Mouse (Mus musculus) right cerebral cortex, adult 18-20 months (tissue): Measurements from ENCODE around the gene Six2.
A peak's percentile ranks its signal among the peaks of the same experiment; 100 is the strongest.
"Not testable (repeated sequence)": the region's sequence is repeated elsewhere in the genome, so short reads cannot be mapped to it uniquely, and the experiment has no call there.

Source experiments
- DNase-seq: peaks from one replicate; pipeline ENCODE4 v3.0.0; 2022; ENCODE audit warnings: mixed read lengths

Six2 gene

DNA sequence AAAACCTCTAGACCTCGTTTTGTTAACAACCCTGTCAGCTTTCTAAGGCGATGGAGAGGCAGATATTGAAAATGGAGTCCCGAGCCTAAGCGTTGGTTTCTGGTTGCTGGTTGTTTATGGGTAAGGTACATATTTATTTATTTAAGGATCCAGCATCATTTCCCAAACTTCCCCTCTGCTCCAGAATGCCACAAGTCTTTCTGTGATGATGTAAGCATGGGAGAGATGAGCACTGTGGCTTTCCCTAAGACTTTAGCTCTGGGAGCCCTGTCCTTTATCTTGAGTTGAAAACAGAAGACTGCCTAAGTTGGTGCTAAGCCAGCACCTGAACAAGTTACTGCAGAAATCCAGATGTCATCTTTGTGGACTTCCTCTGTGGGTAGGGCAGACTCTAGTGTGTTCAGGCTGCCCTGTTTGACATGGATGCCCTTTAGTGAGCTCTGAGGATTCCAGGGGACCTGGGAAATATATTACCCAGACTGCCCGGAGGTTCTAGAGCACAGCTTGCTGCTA, 1.8 kb upstream of the Six2 start:
- DNase-seq = no peak

DNA sequence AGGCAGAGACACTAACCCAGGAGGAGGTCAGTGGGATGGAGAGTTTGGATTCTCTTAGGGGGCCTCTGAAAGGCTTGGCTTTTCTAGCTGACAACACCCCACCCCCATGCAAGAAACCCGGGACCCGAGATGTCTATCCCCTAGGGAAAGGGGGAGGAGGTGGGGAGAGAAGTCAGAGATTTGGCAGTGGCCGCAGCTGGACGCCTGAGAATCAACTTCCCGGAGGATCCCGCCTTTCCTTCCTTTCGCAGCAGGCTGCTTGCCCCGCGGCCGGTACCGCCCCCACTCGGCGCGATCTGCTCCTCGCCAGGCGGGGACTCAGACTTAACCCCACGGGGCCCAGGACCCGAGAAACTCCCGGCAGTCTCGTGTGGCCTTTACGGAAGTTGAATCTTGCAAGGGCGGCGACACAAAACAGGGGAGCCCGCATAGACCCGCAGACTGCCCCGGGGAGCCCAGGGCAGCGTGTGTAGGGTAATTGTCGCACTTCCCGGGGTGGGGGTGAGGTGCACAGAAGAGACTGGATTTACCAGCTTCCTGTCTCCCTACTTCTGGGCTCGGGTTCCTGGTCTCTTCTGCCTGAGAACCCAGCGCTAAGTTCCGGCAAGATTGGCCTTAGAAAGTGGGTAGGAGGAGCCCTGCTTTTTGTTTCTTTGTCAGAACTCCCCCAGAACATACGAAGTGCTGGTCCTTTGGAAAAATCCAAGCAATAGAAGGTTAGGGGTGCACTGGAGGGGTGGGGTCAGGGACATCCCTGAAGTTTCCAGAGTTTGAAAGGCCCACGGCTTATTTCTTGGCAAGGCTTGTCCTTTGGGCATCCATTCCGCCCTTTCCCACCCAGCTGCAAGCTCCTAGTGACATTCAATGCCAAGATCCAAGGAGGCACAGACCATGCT, 1.1 kb upstream of the Six2 start:
- DNase-seq = no peak

DNA sequence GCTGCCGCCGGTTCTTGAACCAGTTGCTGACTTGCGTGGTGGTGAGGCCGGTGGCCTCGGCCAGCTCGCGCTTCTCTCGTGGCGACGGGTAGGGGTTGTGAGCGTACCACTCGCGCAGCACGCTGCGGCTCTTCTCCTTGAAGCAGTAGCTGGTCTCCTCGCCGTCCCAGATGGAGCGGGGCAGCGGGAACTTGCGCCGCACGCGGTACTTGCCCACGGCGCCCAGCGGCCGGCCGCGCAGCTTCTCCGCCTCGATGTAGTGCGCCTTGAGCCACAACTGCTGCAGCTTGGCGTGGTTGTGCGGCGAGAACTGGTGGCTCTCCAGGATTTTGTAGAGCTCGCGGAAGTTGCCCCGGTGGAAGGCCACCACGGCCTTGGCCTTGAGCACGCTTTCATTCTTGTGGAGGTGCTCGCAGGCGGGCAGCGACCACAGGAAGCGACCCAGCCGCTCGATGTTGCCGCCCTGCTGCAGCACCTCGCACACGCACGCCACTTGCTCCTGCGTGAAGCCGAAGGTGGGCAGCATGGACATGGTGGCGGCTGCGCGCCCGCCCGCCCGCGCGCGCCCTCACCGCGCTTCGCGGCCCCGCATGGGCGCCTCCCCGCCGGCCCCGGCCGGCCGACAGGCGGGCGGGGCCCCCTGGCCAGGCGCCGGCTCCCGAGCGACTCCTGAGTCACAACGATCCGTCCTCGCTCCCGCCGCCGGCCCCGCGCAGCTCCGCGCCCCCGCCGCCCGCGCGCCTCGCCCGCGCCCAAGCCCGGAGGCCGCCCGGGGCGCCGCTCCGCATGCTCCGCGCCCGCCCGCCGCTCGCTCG, 446 bp downstream of the Six2 start:
- DNase-seq = no peak

DNA sequence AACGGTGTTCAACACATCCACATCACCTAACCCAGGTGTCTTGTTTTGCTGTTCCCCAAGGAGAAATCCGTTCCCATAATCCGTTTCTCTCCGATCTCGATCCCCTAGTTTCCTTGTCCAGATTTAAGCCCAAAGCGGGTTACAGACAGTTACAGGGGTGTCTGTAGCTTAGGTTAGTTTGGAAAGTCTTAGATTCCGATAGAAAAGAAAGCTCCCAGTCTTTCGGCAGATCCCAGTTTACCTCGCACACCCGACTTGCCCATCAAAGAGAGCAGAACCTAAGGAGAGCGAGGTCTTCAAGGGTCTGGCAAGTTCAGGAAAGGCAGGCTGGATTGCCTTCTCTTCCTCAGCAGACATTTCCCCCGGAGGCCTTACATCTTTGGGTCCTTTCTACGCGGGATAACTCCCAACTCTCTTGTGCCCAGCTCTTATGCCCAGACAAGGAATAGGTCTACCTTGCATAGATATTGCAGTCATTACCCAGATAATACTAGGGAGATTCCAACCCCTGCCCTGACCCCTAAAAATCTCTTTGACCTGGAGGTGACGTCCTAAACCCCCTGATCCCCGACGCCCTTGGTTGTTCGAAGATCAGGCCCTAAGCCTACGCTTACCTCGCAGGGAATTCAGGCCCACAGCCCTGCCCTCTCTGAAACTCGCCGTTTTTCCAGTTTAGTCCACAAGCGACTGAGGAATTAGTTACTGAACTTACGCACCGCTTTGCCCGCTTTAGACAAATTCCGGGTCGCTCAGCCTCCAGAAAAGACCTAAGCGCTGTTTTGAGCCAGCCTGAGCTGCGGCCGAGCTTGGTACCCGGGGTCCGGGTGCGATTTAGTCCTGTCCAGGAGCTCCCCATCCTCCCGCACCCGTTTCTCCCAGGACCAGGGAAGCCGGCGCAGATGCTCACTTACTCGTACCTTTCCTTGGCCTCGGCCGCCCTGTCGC, 1.3 kb downstream of the Six2 start:
- no peak for DNase-seq

DNA sequence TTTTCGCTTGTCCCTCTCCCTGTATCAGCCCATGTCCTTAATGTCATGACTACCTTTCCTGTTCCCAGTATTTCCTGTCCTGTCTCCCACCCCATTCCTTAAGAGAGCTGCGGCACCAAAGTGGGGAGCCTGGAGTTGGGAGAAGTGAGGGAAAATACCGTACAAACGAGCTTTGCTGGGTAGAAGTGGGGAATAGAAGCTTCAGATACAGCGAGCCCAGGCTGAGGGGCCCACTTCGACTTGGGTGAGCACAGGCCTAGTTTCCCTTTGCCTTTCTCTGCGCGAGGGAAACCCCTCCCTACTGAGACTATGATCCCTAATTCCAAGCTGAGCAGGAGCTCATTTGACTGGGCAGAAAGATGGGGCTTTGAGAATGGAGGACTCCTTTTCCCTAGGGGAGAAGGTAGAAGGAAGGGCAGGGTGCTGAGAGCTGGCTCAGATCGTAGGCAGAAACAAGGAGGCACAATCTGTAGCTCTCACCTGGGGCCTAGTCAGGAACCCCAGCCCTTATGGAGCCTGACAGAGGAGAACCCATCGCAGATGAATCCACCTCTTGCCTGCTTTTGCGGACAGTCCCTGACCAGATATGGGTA, 2.3 kb downstream of the Six2 start:
- no peak for DNase-seq

DNA sequence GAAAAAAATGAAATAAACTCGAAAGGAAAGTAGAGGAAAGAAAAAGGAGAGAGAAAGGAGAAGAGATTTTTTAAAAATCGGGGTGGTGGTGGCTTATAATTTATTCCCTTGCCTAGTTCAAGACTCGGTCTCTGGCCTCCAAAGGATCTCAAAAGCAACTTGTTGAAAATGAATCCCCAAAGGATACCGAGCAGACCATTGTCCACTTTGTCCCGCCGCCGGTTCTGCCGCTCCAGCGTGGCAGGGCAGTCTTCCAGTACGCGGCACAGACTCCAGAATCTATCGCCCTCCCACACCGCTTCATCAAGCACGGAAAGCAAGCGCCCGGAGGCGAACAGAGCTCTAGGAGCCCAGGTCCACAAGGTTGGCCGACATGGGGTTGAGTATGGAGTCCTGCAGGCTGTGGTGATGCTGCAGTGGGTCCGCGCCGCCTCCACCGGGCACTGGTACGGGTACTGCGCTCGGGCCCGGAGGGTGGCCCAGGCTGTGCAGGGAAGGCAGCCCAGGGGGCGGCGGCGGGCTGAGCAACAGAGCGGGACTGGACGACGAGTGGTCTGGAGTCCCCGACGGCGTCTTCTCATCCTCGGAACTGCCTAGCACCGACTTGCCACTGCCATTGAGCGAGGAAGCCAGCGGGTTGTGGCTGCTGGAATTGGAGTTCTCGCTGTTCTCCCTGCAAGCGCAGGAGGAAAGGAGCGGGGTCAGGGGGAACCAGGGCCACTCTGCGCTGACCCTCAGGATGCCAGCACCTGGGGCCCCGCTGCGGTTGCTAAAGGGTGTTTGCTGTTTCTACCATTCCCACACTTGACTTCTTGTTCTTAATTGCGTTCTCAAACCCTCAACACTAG, 3.0 kb downstream of the Six2 start:
- DNase-seq = no peak

DNA sequence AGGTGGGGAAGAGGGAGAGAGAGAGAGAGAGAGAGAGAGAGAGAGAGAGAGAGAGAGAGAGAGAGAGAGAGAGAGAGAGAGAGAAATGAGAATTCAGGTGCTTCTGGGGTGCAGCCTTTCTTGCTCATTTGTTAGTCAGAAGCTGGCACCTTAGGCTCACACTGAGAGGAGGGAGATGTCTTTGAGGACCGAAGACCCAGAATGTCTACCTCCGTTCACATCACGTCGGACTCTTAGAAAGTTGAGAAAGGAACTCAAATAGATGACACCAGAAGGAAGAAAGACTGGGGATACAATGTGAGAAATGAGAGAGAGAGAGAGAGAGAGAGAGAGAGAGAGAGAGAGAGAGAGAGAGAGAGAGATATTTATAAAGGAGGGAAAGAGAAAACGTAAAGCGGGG, 3.6 kb downstream of the Six2 start:
- not testable (repeated sequence) for DNase-seq

DNA sequence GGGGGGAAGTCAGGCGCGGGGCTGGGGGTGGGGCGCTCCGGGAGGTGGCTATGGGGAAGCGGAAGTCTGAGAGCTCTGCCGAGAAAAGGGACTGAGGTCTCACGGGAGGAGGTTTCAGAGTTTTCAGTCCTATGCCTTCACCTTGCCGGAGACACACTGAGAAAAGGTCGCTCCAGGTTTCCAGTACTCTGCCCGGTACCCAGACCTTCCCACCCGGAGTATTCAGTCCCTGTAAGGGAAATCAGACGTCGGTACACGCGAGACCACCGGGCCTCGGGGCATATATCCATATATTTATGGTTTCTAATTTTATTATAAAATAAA, 4.1 kb downstream of the Six2 start:
- no peak for DNase-seq

DNA sequence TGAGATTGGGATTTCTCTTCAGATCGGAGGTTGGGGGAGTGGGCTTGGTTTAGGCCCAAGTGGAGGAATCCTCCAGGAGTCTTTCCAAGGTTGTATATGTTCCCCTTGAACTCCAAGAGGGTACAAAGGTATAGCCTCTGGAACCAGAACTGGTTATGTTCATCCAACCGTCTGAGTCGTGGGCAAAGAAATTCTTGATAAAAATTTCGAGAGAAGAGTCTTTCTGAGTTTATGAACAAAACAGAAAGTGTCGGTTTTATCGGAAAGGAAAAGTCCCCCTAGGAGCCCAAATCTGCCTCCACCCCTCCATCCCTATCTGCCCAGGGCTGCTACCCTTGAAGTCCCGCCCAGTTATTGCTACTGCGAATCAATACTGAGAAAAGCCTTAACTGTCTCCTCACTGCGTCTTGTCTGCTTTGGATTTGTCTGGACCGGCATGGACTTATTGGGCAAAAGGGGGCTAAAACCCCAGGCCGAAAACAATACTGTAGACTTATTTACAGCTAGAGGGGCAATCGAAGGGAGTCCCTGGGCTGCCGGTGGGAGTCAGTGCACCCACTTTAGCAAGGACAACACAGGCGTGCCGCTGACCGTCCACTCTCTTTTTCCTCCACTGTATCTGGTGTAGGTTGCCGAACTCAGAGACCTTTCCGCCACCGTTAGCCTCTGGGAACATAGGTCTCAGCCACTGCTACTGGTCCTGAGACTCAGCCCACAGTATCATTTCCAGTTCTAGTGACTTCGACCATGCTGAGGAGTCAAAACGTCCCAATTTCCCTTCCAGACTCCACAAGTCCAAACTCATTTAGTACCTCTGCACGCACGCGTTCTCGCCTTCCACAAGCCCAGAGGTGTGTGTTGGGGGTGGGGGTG, 4.7 kb downstream of the Six2 start:
- no peak for DNase-seq

DNA sequence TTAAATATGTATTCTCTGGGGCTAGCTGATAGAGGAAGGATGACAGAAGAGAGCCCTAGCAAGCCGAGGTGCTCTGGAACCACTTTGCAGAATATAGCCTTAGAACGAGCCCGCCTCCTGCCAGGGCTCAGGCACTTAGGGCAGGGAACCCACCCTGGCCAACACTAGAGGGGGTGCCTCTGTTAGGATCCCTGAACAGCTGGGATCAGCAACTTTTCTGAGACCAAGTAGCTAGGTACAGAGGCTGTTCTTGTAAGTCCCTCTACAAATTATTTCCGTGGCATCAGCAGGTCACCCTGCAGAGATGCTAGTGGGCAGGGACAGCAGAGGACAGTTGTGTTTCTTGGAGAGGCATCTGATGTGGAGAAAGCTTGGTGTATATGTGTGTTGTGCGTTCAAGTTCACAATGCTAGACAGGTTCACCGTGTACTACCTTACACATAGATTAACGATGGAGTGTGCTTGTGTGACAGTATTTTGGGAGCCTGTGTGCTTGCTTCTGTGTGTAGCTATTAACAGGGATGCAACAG, 5.8 kb downstream of the Six2 start:
- DNase-seq = no peak

DNA sequence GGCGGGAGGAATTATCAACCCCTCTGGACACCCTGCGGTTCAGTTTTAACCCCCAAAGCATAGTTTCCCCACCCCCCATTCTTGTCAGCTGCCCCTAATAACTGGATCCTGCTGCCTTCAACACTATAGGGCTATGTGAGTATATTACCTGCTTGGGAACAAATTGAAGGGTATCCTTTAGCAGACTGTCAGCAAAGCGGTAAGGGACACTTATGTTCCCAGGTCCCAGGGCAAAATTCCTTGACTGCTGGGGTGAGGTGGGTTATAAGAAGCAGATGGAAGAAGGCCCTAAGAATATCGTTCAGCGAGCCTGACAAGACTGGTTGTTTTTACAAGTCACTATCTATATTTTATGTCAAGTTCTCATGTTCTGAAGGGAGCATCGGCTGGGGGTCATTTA, 6.3 kb downstream of the Six2 start:
- DNase-seq = no peak

DNA sequence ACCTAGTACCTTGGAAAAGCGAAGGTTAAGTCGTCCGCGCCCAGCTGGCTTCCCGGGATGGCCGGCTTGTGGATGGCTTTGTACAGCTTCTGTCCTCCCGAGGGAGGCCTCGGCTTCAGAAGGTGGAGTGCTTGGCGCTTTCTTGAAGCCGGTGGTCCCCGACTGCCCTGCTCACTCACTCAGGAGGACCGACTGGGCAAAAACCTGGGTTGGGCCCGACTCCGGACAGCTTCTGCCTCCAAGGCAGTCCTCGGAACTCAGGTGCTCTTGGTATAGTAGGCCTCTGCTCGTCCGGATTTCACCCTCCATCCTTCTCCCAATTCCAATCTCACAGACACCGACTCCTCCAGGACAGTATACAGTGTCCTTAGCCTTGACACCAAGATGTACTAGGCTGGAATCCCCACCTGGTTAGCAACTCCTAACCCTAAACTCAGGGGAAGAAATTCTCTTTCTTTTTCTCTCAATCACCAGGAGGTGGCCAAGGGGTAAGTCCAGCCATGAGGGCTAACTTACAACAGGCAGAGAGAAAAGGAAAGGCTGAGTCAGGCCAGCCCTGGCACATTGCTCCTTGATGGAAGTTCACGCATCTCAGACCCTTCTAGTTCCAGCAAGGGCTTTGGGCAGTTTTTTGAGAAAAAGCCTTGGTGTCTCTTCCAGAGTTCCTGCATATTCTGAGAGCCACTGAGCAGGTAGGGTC, 7.1 kb downstream of the Six2 start:
- DNase-seq = no peak

DNA sequence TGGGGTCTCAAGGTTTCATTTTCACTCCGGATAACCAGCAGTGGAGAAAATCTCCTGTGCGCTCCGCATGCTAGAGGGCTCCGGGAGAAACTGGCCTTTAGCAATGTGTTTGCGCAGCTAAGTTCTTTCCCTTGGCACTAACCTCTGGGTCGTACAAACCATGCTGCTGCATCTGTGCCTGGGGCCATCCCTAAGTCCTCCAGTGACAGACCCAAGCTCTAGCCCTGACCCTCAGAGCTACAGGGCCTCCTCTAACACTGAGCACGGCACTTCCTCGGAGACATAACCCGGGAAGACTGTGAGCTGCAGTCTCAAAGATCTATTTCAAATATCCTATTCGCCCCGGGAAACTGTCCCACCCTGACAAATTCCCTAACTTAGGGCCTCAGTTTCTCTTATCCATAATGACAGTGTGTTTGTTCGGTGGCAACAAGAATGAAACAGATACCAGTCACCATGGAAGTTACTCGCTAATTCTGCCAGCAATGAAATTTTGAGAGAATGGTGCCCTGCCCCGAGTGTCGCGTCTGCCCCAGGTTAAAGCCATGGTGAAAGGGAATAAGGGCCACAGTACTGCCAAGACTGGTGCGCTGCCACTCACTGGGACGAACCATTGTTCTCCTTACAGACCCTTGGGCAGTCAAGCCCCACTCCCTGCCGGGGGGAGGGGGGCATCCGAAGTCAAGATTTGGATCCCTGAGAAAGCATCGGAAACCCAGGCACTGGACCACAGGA, 7.8 kb downstream of the Six2 start:
- no peak for DNase-seq

DNA sequence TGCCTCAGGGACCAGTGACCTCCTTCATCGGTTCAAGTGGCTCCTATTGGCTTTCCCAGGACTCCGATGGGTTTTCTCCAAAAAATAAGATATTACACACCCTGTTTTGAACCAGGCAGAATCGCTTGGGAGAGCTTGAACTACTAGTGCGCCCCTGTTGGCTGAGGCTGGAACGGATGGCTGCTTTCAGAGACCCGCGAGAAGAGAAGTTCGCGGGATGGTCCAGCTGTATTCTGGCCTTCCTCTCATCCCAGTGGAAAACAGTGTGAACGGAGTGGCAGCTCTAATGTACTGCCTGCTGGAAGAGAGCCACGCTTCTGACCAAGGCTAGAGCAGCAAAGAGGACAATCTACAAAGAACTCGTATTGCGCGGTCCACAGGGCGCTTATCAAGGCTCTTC, 8.4 kb downstream of the Six2 start:
- no peak for DNase-seq

DNA sequence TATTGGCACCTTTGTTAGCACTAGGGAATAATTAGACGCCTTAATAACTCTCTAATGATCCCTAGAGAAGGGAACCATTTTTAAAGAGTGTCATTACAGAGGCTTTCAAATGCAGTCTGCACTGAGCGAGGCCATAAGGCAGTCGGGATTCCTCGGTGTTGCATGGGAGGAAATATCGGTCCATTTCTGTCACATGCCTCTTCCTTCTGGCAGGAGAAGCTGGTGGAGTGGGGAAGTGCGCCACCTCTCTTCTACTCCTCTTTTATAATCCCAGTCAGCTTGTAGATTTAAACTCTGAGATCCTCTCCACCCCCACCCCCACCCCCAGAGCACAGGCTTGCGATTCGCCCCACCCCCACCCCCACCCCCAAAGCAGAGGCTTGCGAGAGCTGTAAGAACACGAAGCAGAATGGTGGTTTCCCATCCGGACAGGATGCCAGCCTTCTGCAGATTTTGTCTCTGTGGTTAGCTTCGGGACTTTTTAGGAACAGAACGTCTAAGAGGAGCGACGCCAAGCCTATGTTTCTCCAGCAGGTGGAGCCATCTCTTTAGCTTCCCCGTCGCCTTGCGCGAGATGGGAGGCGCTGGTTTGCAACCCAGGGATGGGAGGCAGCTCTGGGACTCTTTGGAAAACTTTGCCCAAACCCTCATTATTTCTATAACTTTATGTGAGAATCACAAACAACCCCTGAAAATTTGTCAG, 23.3 kb downstream of the Six2 start:
- peak; percentile 68 for DNase-seq

DNA sequence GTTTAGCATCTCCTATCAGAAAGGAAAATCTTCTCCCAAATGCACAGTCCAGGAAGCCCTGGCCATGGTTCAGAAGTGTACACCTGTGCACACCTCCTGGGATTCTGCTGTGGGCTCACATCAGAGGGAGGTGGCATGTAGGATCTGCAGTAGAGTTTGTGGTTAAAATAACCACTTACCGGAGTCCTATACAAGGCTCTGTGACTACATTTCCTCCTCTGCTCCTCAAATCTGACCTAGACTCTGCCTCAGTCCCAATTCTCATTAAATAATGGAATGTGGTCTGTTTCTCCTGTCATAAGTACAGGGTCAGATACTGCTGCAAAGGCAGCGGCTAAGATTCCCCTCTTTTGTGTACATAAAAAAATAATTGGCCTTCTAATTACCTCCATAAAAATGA, 23.9 kb downstream of the Six2 start:
- DNase-seq = no peak

DNA sequence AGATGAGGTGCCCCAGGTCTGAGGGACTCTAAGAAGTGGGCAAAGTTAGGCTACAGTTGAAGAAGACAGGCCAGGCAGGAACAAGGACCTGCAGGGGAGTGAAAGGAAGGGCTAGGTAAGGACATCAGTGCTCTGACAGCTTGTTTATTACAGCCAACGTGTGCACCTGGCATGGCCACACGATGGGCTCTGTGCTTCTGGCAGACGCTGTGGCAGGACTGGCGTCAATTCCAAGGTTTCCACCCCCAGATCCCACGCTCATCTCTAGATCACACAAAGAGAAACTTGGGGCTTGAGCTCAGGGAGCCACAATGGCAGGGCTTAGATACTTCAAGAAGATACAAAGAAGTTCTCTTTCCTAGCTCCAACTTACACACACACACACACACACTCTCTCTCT, 26.6 kb downstream of the Six2 start:
- DNase-seq = no peak

DNA sequence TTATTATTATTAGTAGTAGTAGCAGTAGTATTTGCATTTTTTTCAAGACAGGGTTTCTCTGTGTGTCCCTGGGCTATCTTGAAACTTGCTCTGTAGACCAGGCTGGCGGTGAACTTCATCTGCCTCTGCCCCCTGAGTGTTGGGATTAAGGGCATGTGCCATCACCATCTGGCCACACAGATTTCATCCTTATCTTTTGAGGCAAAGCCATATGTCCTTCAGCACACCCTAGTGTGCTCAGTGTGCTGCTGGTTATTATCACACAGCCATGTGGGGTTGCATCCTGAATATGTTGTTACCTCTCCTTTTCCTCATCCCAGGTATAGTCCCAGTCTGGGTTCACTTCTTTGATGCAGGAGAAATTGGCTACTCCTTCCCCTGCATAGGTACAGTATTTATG, 28.1 kb downstream of the Six2 start:
- no peak for DNase-seq
